Mouse (Mus musculus): ENCODE measurements at regions not wholly inside any gene's neighbourhood (a gene's known extent, or its start where the extent isn't known, plus 50 kb on each side); places are given as distances from the start of the nearest gene placed in this dataset.

GRCm38 (mm10) chr7:136032026-136032425, 315.9 kb upstream of the Mki67 start:
- TF ChIP-seq CTCF (IDR thresholded peaks at IDR 0.05; ENCODE audit: borderline replicate concordance, insufficient read depth, low read length) (no peak), POLR2A (IDR thresholded peaks at IDR 0.05; ENCODE audit: low read depth, low read length) (no peak)

Data from embryonic fibroblast, embryonic 13.5 days (primary cell).